Mouse (Mus musculus) central nervous system, embryonic 18 days (tissue): ENCODE data around the gene Camk2g. TPM values are rescaled to one million over a fixed set of nuclear protein-coding genes. Genes with fewer than 3 reads are reported as not detected.

ENCODE experiments used
- polyA plus RNA-seq: library from polyadenylated mRNA; depleted of rRNA; stranded (reverse); fragments of >200 nt; gene quantifications from 2 replicates; pipeline ENCODE4 v1.2.3, GENCODE M21; 2012; rRNA removed

The Camk2g gene
- polyA plus RNA-seq, result 118 TPM in 2 replicates

GRCm38 (mm10) chr14:20793758-20794531, at the start of gene Camk2g:
Gene Camk2g, minus strand, starts transcription at chr14:20794088.

GRCm38 (mm10) chr14:20836171-20836904, 42.5 kb upstream of the Camk2g start, which contains the start of gene Plau:
Gene Plau, plus strand, starts transcription at chr14:20836660.

GRCm38 (mm10) chr14:20733952-20734774, 59.7 kb downstream of the Camk2g start, which contains the start of gene Ndst2:
Gene Ndst2, minus strand, starts transcription at chr14:20734562.

GRCm38 (mm10) chr14:20707201-20708190, 86.4 kb downstream of the Camk2g start, which contains the start of gene Zswim8:
Gene Zswim8, plus strand, starts transcription at chr14:20707552.

GRCm38 (mm10) chr14:20702741-20703381, 91.0 kb downstream of the Camk2g start, which contains the start of gene Chchd1:
Gene Chchd1, plus strand, starts transcription at chr14:20703006.

GRCm38 (mm10) chr14:20694884-20695760, 98.8 kb downstream of the Camk2g start, which contains the start of gene Fut11:
Gene Fut11, plus strand, starts transcription at chr14:20694968.

Other genes with a start within 250 kb of the Camk2g start
- 155 and 157 TPM in 2 replicates for gene Ppp3cb, start 247.5 kb downstream of the Camk2g start, polyA plus RNA-seq
- gene Usp54, start 153.0 kb downstream of the Camk2g start, polyA plus RNA-seq, result 24.4 and 27.1 TPM in 2 replicates
- gene Myoz1, start 137.5 kb downstream of the Camk2g start, polyA plus RNA-seq, result 0.39 and 7.4 TPM in 2 replicates
- gene Synpo2l, start 125.7 kb downstream of the Camk2g start, polyA plus RNA-seq, result 0.09 and 1.5 TPM in 2 replicates
- 118 and 135 TPM in 2 replicates for gene Sec24c, start 119.8 kb downstream of the Camk2g start, polyA plus RNA-seq
- 21.2 and 22.4 TPM in 2 replicates for gene Fut11, start 99.1 kb downstream of the Camk2g start, polyA plus RNA-seq
- gene Chchd1, start 91.1 kb downstream of the Camk2g start, polyA plus RNA-seq, result 134 and 156 TPM in 2 replicates
- 167 and 183 TPM in 2 replicates for gene Zswim8, start 86.5 kb downstream of the Camk2g start, polyA plus RNA-seq
- gene Ndst2, start 59.5 kb downstream of the Camk2g start, polyA plus RNA-seq, result 29.6 and 29.8 TPM in 2 replicates
- 1.4 and 1.6 TPM in 2 replicates for gene Plau, start 42.6 kb upstream of the Camk2g start, polyA plus RNA-seq
- 21.0 and 23.1 TPM in 2 replicates for gene Vcl, start 135.3 kb upstream of the Camk2g start, polyA plus RNA-seq